Mouse (Mus musculus) cerebellum, postnatal 14 days (tissue): ENCODE measurements around the gene H1foo.

Experiments
- DNase-seq, 2 experiments: peaks; one replicate each; pipeline ENCODE4 v3.0.0; 2021; ENCODE audit warnings: mixed read lengths in 2 of 2

H1foo gene

GRCm38 (mm10) chr6:115944638-115945037, at the start of gene H1foo:
Gene H1foo (plus strand): TSS chr6:115944938.
- DNase-seq: no peak

GRCm38 (mm10) chr6:115896346-115896745, 48.4 kb upstream of the H1foo start:
- DNase-seq: no peak

GRCm38 (mm10) chr6:115897117-115897516, 47.6 kb upstream of the H1foo start:
- peak; percentile 50 to 54 for DNase-seq

- DNase-seq: no peak
Measured at GRCm38 (mm10) chr6:115897926-115898520, 46.7 kb upstream of the H1foo start.

- peak; percentile 90 for DNase-seq
Measured at GRCm38 (mm10) chr6:115901062-115901461, 43.7 kb upstream of the H1foo start.

GRCm38 (mm10) chr6:115901489-115901931, 43.2 kb upstream of the H1foo start:
- no peak for DNase-seq

GRCm38 (mm10) chr6:115902545-115902944, 42.2 kb upstream of the H1foo start:
- no peak for DNase-seq

- no peak for DNase-seq
Measured at GRCm38 (mm10) chr6:115905568-115905967, 39.2 kb upstream of the H1foo start.

- no peak for DNase-seq
Measured at GRCm38 (mm10) chr6:115906455-115906854, 38.3 kb upstream of the H1foo start.

GRCm38 (mm10) chr6:115906871-115907270, 37.9 kb upstream of the H1foo start:
- no peak for DNase-seq

- no peak for DNase-seq
Measured at GRCm38 (mm10) chr6:115908421-115908982, 36.2 kb upstream of the H1foo start.

GRCm38 (mm10) chr6:115909052-115909451, 35.7 kb upstream of the H1foo start:
- DNase-seq: no peak

- DNase-seq: no peak
Measured at GRCm38 (mm10) chr6:115909940-115910339, 34.8 kb upstream of the H1foo start.

GRCm38 (mm10) chr6:115911763-115912162, 33.0 kb upstream of the H1foo start:
- DNase-seq: no peak

- no peak for DNase-seq
Measured at GRCm38 (mm10) chr6:115913482-115913881, 31.3 kb upstream of the H1foo start.

- DNase-seq: peak; percentile 72 to 76
Measured at GRCm38 (mm10) chr6:115914511-115915202, 30.1 kb upstream of the H1foo start.

GRCm38 (mm10) chr6:115915601-115916445, 28.9 kb upstream of the H1foo start:
- peak; percentile 65 to 68 for DNase-seq

- peak; percentile 62 to 63 for DNase-seq
Measured at GRCm38 (mm10) chr6:115916611-115917010, 28.1 kb upstream of the H1foo start.

GRCm38 (mm10) chr6:115918615-115919014, 26.1 kb upstream of the H1foo start:
- DNase-seq: no peak

GRCm38 (mm10) chr6:115919876-115920275, 24.9 kb upstream of the H1foo start:
- no peak for DNase-seq

- no peak for DNase-seq
Measured at GRCm38 (mm10) chr6:115924829-115925228, 19.9 kb upstream of the H1foo start.

GRCm38 (mm10) chr6:115926416-115926815, 18.3 kb upstream of the H1foo start:
- no peak for DNase-seq
